Mouse (Mus musculus) CD8-positive naive resting alpha-beta T cell, adult 57 days (primary cell): Measurements from ENCODE around the gene Gtf3c6. TPM values are rescaled to one million over a fixed set of nuclear protein-coding genes. Genes with fewer than 3 reads are reported as not detected.

Source experiments
- total RNA-seq: library from RNA; stranded (reverse); gene quantifications from one replicate; pipeline ENCODE4 v1.2.4, GENCODE M21; 2023

Gtf3c6 gene
- total RNA-seq = 35.0 TPM

GRCm38 (mm10) chr10:40257414-40258255 is at the start of gene Gtf3c6:
Gtf3c6 (minus strand) TSS chr10:40258108.

GRCm38 (mm10) chr10:40302140-40302985 is 44.5 kb upstream of the Gtf3c6 start, which contains the start of gene Amd1:
Amd1 (minus strand) TSS chr10:40302186.

GRCm38 (mm10) chr10:40246374-40247165 is 11.3 kb downstream of the Gtf3c6 start, which contains the start of gene Rpf2:
Rpf2 (minus strand) TSS chr10:40247036.

Other genes with a start within 250 kb of the Gtf3c6 start
- not detected for gene Mfsd4b1, start 232.8 kb downstream of the Gtf3c6 start, total RNA-seq
- gene Slc16a10, start 115.8 kb downstream of the Gtf3c6 start, total RNA-seq = 8.1 TPM
- gene Rpf2, start 11.1 kb downstream of the Gtf3c6 start, total RNA-seq = 24.4 TPM
- gene Amd1, start 44.1 kb upstream of the Gtf3c6 start, total RNA-seq = 101 TPM
- gene Cdk19, start 81.5 kb upstream of the Gtf3c6 start, total RNA-seq = 46.2 TPM